Mouse (Mus musculus): ENCODE measurements around the gene Zfp69. TPM values are rescaled to one million over a fixed set of nuclear protein-coding genes. Genes with fewer than 3 reads are reported as not detected.

The Zfp69 gene
- polyA plus RNA-seq, 1 experiment from 2014 or later, result 3.8 TPM

DNA sequence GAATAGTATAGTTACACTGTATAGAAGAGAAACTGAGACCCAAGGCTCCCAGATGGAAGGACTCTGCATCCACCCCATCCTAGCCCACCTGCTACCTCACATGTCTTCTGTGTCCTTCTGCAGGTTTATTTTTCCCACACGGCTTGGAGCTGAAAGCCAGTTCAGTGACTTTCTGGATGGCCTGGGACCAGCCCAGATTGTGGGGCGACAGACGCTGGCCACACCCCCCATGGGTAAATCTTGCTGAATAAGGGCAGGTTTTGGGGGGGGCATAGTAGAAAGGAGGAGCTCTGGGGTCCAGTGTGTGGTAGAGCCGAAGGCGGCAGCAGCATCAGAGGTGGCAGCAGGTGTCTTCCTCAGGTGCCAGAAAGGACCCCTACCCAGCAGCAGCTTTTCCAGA is 64.7 kb downstream of the Zfp69 start:
- no peak for DNase-seq (ENCODE audit: low spot score)

DNA sequence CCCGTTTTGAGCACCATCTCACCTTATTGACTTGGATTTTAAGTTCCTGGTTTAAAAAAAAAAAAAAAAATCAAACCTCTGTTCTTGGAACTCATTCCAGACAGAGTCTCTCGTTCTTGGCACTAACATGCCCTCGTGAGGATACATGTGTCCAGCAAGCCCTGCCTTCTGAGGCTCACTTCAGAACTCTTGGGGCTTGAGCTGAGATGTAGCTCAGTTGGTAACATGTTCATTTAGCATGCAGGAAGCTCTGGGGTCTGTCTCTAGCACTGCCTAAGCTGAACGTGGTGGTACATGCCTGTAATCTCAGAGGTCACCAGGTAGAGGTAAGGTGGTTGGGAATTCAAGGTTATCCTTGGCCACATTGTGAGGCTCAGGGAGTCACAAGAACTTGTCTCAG is 65.4 kb downstream of the Zfp69 start:
- DNase-seq (ENCODE audit: low spot score), result no peak

DNA sequence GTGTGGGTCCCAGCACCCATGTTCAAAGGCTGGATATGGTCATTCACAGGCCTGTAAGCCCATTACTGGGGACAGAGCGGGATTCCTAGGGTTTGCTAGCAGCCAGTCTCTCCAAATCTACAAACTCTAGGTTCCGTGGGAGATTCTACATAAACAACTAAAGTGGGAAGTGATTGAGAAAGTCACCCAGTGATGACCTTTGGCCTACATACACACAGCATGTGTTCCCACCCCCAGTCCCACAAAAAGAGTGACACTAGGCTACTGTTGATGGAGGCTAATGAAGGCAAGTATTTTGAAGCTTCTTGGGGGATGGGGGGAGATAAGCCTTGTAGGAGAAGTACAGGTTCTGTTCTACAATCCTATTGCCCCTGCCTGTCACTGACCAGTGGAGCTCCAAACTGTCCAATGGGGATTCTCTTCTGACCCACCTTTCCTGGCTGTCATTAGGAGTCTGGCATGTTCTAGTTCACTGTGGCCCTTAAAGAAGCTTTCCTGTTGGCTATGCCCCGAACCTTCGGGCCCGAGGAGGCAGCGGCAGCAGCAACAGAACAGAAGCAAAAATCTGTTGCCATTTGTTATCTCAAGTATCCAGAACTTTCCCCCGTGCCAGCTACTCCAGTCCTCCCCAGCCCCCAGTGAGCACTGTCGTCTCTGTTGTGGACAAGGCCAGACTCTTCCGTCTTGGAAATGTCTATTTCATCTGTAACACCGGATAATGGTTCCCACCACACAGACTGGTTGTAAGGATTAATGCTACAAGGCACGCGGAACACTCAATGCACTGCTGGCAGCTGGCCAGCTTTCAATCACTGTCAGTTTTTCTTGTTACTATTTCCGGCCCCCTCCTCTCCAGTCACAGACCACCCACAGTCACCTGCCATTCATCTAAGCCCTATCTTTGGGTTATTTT is 66.0 kb downstream of the Zfp69 start:
- DNase-seq (ENCODE audit: low spot score), result no peak

DNA sequence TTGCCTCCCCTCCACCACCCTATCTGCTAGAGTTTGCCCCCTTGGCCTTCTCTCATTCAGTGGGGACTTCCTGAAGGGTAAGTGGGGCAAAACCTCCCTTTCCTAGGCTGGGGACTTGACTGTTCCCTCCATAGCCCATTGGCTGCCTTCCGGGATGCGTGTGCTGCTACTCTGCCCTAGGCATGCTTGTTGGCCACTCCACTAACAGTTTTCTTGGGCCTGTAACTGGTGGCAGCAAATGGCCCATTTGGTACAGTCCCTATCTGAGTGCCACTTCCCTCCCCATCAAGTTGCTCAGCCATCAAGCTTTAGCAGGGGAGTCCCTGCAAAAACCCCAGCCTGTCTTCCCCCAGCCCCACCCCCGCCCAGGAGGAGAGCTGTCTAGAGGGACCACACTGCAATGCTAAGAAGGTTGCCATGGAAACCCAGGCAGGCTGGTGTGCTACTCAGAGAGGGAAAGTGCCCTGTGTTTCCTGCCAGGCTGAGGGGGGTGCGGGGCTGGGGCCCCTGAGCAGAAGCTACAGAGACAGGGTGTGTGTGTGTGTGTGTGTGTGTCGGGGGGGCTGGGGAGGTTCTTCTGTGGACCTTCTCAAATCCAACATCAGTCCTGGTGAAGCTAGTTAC is 69.4 kb downstream of the Zfp69 start:
- DNase-seq (ENCODE audit: low spot score), result peak; percentile 62

DNA sequence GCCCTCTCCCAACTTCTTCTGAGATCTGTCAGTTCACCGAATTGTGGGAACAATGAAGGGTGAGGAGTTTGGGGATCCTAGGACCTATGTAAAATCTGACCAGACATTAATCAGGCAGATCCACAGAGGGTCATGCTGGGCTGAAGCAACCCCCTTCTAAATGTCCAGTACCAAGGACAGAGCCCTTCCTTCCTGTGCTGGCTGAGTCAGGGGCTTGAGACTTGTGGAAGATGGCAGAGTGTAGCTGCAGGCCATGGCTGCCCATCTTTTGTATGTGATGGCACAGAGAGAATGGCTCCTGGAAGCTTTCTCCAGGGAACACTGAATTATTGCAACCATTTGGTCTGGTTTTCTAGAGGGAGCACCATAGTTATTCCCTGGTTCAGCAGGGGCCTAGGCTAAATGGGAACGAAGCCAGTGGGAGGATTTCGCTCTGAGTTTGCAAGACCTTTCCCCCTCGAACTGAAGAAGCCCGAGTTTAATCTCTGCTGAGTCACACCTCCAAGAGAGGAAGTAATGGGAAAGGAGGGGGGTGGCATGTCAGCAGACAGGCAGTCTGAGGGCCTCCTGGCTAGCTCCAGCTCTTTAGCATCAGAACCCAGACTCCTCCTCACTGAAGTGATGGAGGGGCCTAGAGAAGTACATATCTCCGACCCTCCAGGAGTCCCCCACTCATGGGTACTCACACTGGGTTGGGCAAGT is 70.6 kb downstream of the Zfp69 start:
- DNase-seq (ENCODE audit: low spot score), result no peak

Small RNA genes within 50 kb of the gene (microRNA-seq; reads per million reads assigned to microRNA genes)
- not detected for gene Mir7015 (ENCODE audit: borderline number of aligned reads)

Other genes starting within 250 kb of the Zfp69 start
- gene Kcnq4, start 203.1 kb downstream of the Zfp69 start, polyA plus RNA-seq (2015; fragmentation: Nextera tagmentation; extraction: Ambion mirVana), result 0.32 and 0.34 TPM in 2 replicates
- 85.3 and 90.4 TPM in 2 replicates for gene Nfyc, start 120.1 kb downstream of the Zfp69 start, polyA plus RNA-seq (2015; fragmentation: Nextera tagmentation; extraction: Ambion mirVana)
- gene Rims3, start 96.9 kb downstream of the Zfp69 start, polyA plus RNA-seq (2015; fragmentation: Nextera tagmentation; extraction: Ambion mirVana), result 0.30 and 0.35 TPM in 2 replicates
- 23.7 and 23.8 TPM in 2 replicates for gene Exo5, start 26.7 kb downstream of the Zfp69 start, polyA plus RNA-seq (2015; fragmentation: Nextera tagmentation; extraction: Ambion mirVana)
- 39.0 and 39.1 TPM in 2 replicates for gene Smap2, start 65.5 kb upstream of the Zfp69 start, polyA plus RNA-seq (2015; fragmentation: Nextera tagmentation; extraction: Ambion mirVana)
- gene Col9a2, start 87.7 kb upstream of the Zfp69 start, polyA plus RNA-seq (2015; fragmentation: Nextera tagmentation; extraction: Ambion mirVana), result 0.20 and 0.41 TPM in 2 replicates
- 49.0 and 50.2 TPM in 2 replicates for gene Zmpste24, start 146.5 kb upstream of the Zfp69 start, polyA plus RNA-seq (2015; fragmentation: Nextera tagmentation; extraction: Ambion mirVana)
- gene Tmco2, start 157.5 kb upstream of the Zfp69 start, polyA plus RNA-seq (2015; fragmentation: Nextera tagmentation; extraction: Ambion mirVana), result not detected in 2 replicates

Data from thymus, postnatal 0 days (tissue).